Mouse (Mus musculus) hindbrain, embryonic 11.5 days (tissue): Measurements from ENCODE around the gene BC030867. TPM values are rescaled to one million over a fixed set of nuclear protein-coding genes. Genes with fewer than 3 reads are reported as not detected.

ENCODE experiments used
- ATAC-seq: fragments of 200-750 bp; cut with Nextera tagmentation; 2 replicates; pipeline ENCODE4 v1.8.0; 2017; ENCODE audit warnings: mild to moderate bottlenecking, moderate TSS enrichment, moderate library complexity; ENCODE audit not compliant: low FRiP score
- DNase-seq: peaks from one replicate; pipeline ENCODE4 v3.0.0-alpha.2; 2015; ENCODE audit warnings: low spot score
- H3K27ac ChIP-seq: fragments of 300-500 bp; sonication (generic); 2 replicates; pipeline ENCODE4 v1.5.1; 2014; ENCODE audit warnings: mild to moderate bottlenecking, low read depth, low read length
- H3K27me3 ChIP-seq: fragments of 300-500 bp; sonication (generic); 2 replicates; pipeline ENCODE4 v1.6.1; 2014; ENCODE audit warnings: mild to moderate bottlenecking, low read length, moderate library complexity, mixed read lengths; ENCODE audit not compliant: control insufficient read depth, insufficient read depth
- H3K36me3 ChIP-seq: fragments of 300-500 bp; sonication (generic); 2 replicates; pipeline ENCODE4 v1.6.1; 2014; ENCODE audit warnings: mild to moderate bottlenecking, low read length, moderate library complexity, mixed read lengths; ENCODE audit not compliant: control insufficient read depth, insufficient read depth
- H3K4me1 ChIP-seq: fragments of 300-500 bp; sonication (generic); replicated peaks from 2 replicates; pipeline ENCODE4 v1.6.1; 2014; ENCODE audit warnings: low read length, mixed read lengths; ENCODE audit not compliant: control insufficient read depth, insufficient read depth
- H3K4me2 ChIP-seq: fragments of 300-500 bp; sonication (generic); replicated peaks from 2 replicates; pipeline ENCODE4 v1.6.1; 2014; ENCODE audit warnings: mild to moderate bottlenecking, low read depth, low read length
- H3K4me3 ChIP-seq: fragments of 300-500 bp; sonication (generic); 2 replicates; pipeline ENCODE4 v1.5.1; 2014; ENCODE audit warnings: low read depth, low read length
- H3K9ac ChIP-seq: fragments of 300-500 bp; sonication (generic); 2 replicates; pipeline ENCODE4 v1.6.1; 2014; ENCODE audit warnings: low read depth, low read length
- H3K9me3 ChIP-seq: fragments of 300-500 bp; sonication (generic); 2 replicates; pipeline ENCODE4 v1.6.1; 2016; ENCODE audit warnings: low read length; ENCODE audit not compliant: control insufficient read depth
- WGBS: fragments of 180-500 bp; shearing (Covaris S2); extraction: QIAGEN DNeasy Blood & Tissue Kit; methylation state at CpG from one replicate; pipeline ENCODE4 v1.1.7; 2014; 5-methylcytosine and 5-hydroxymethylcytosine counted together
- polyA plus RNA-seq: library from polyadenylated mRNA; unstranded; fragments of >200 nt; fragmentation: Nextera tagmentation; extraction: Ambion mirVana; gene quantifications from 2 replicates; pipeline ENCODE4 v1.2.1, GENCODE M21; 2014

Gene BC030867
- polyA plus RNA-seq, 1 experiment from 2014 or later = 14.0 TPM

GRCm38 (mm10) chr11:102249351-102250090, 839 bp downstream of the BC030867 start:
- DNase-seq = no peak
- no peak overlapping the region for H3K27ac ChIP-seq

GRCm38 (mm10) chr11:102257514-102257913, 8.8 kb downstream of the BC030867 start:
- Histone ChIP-seq H3K9ac (no peak overlapping the region), H3K36me3 (no peaks in the 10 kb centered on the region; the same call in 1 of the 2 replicates), H3K4me1 (no peaks in the 10 kb centered on the region), H3K27me3 (no peaks in the 10 kb centered on the region), H3K4me2 (no peak overlapping the region), H3K27ac (no peak overlapping the region), H3K4me3 (no peak overlapping the region), H3K9me3 (no peaks in the 10 kb centered on the region)
- DNase-seq (peak; percentile 61), ATAC-seq (no peak)
- 35% methylated on average over 9 of the region's 9 CpGs for WGBS

More at GRCm38 (mm10) chr11:102249351-102250090, 839 bp downstream of the BC030867 start:
- no peak for ATAC-seq
- no peaks in the 10 kb centered on the region; the same call in 1 of the 2 replicates for H3K36me3 ChIP-seq
- 13% methylated on average over 9 of the region's 9 CpGs for WGBS
- H3K4me1 ChIP-seq = peaks cover 6% of the 10 kb centered on the region
- H3K27me3 ChIP-seq = no peaks in the 10 kb centered on the region
- H3K9me3 ChIP-seq = no peaks in the 10 kb centered on the region
- peak overlapping the region; percentile 64; the same call in 1 of the 2 replicates for H3K9ac ChIP-seq
- H3K4me3 ChIP-seq = peak overlapping the region; percentile 74
- peak overlapping the region; percentile 82 for H3K4me2 ChIP-seq

- no peak overlapping the region for H3K4me3 ChIP-seq
- WGBS = 87% methylated on average over 6 of the region's 6 CpGs
- ATAC-seq (no peak), DNase-seq (no peak)
- no peaks in the 10 kb centered on the region for H3K9me3 ChIP-seq
- no peak overlapping the region for H3K9ac ChIP-seq
- H3K4me1 ChIP-seq = no peaks in the 10 kb centered on the region
- no peaks in the 10 kb centered on the region; the same call in 1 of the 2 replicates for H3K36me3 ChIP-seq
- no peak overlapping the region for H3K27ac ChIP-seq
- H3K27me3 ChIP-seq = no peaks in the 10 kb centered on the region
- H3K4me2 ChIP-seq = no peak overlapping the region
Measured at GRCm38 (mm10) chr11:102258095-102258494, 9.4 kb downstream of the BC030867 start.

- Histone ChIP-seq H3K27me3 (no peaks in the 10 kb centered on the region), H3K9ac (no peak overlapping the region), H3K4me1 (no peaks in the 10 kb centered on the region), H3K9me3 (no peaks in the 10 kb centered on the region), H3K36me3 (no peaks in the 10 kb centered on the region; the same call in 1 of the 2 replicates), H3K4me3 (no peak overlapping the region), H3K27ac (no peak overlapping the region), H3K4me2 (no peak overlapping the region)
- WGBS = 92% methylated on average over 3 of the region's 3 CpGs
- DNase-seq (no peak), ATAC-seq (no peak)
Measured at GRCm38 (mm10) chr11:102258521-102258920, 9.8 kb downstream of the BC030867 start.

GRCm38 (mm10) chr11:102263211-102263610, 14.5 kb downstream of the BC030867 start:
- Histone ChIP-seq H3K4me2 (no peak overlapping the region), H3K4me1 (no peaks in the 10 kb centered on the region), H3K36me3 (no peaks in the 10 kb centered on the region), H3K9ac (no peak overlapping the region), H3K27me3 (no peaks in the 10 kb centered on the region), H3K27ac (no peak overlapping the region), H3K9me3 (no peaks in the 10 kb centered on the region), H3K4me3 (no peak overlapping the region)
- DNase-seq (no peak), ATAC-seq (no peak)
- WGBS = 94% methylated on average over 7 of the region's 7 CpGs

- ATAC-seq (no peak), DNase-seq (no peak)
- no peak overlapping the region for H3K4me2 ChIP-seq
- no peaks in the 10 kb centered on the region for H3K4me1 ChIP-seq
- 68% methylated on average over 14 of the region's 14 CpGs for WGBS
- no peaks in the 10 kb centered on the region for H3K36me3 ChIP-seq
- no peak overlapping the region for H3K4me3 ChIP-seq
- no peaks in the 10 kb centered on the region for H3K9me3 ChIP-seq
- H3K27me3 ChIP-seq = no peaks in the 10 kb centered on the region
- H3K9ac ChIP-seq = no peak overlapping the region
- no peak overlapping the region for H3K27ac ChIP-seq
Measured at GRCm38 (mm10) chr11:102265816-102266215, 17.1 kb downstream of the BC030867 start.

- DNase-seq (no peak), ATAC-seq (no peak)
- no peak overlapping the region for H3K27ac ChIP-seq
- no peaks in the 10 kb centered on the region for H3K9me3 ChIP-seq
- no peak overlapping the region for H3K4me2 ChIP-seq
- H3K9ac ChIP-seq = no peak overlapping the region
- no peak overlapping the region for H3K4me3 ChIP-seq
- H3K27me3 ChIP-seq = no peaks in the 10 kb centered on the region
- H3K4me1 ChIP-seq = no peaks in the 10 kb centered on the region
- WGBS = 84% methylated on average over 8 of the region's 8 CpGs
- no peaks in the 10 kb centered on the region for H3K36me3 ChIP-seq
Measured at GRCm38 (mm10) chr11:102266631-102267355, 18.1 kb downstream of the BC030867 start.

- Histone ChIP-seq H3K36me3 (no peaks in the 10 kb centered on the region), H3K9ac (no peak overlapping the region), H3K4me1 (no peaks in the 10 kb centered on the region), H3K4me3 (no peak overlapping the region), H3K4me2 (no peak overlapping the region), H3K27me3 (no peaks in the 10 kb centered on the region), H3K27ac (no peak overlapping the region), H3K9me3 (no peaks in the 10 kb centered on the region)
- DNase-seq = peak; percentile 81
- 0 out of 2 replicates have a peak, but pooled peaks have one; percentile 43 for ATAC-seq
- 9% methylated on average over 11 of the region's 11 CpGs for WGBS
Measured at GRCm38 (mm10) chr11:102267480-102267879, 18.8 kb downstream of the BC030867 start.
